Mouse (Mus musculus): Measurements from ENCODE around the gene Mdm2.
A peak's percentile ranks its signal among the peaks of the same experiment; 100 is the strongest.

DNA sequence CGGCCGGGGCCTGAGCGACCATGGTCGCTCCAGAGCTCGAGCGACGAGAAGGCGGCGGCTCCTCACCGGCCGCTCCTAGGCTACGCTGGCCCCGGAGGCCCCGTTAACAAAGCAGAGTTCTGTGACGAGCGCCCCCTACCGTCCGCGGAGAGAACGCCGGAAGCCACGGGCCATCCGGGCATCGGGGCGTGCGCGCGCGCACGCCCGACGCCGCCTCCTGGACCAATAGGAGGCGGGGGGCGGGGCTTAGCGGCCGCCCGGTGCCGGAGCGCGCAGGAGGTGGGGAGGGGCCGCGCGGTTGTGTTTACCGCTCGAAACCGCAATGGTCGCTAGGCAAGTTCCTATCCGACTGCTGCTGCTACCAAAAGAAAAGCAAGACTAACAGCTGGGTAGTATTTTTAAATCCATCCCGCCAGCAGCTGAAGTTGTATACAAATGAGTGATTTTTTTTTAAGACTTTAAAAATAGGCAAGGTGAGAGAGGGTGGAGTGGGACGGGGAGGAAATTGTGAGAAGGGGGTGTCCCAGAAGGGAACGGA lies at the start of gene Mdm2:
- TF ChIP-seq POLR2A (IDR thresholded peaks at IDR 0.05; ENCODE audit: insufficient read depth, low read depth, low read length) = peak; percentile 96
- TF ChIP-seq CTCF (IDR thresholded peaks at IDR 0.05; ENCODE audit: insufficient read depth, low read depth, low read length) = peak; percentile 87

Data from olfactory bulb, adult 2 months (tissue).